Mouse (Mus musculus): ENCODE results near the gene Il17c.
A peak's percentile ranks its signal among the peaks of the same experiment; 100 is the strongest.

The Il17c gene

GRCm38 (mm10) chr8:122430646-122431045 is 8.8 kb downstream of the Il17c start:
- DNase-seq (ENCODE audit: low read depth): no peak

GRCm38 (mm10) chr8:122431694-122432442 is 10.0 kb downstream of the Il17c start:
- no peak for DNase-seq (ENCODE audit: low read depth)

GRCm38 (mm10) chr8:122432443-122433268 is 10.8 kb downstream of the Il17c start, which contains the start of gene Cyba:
Gene Cyba, minus strand, starts transcription at chr8:122432930.
- peak; percentile 35 for DNase-seq (ENCODE audit: low read depth)

- no peak for DNase-seq (ENCODE audit: low read depth)
Observed at GRCm38 (mm10) chr8:122433269-122433905, 11.6 kb downstream of the Il17c start.

- DNase-seq (ENCODE audit: low read depth): no peak
Observed at GRCm38 (mm10) chr8:122435375-122435774, 13.6 kb downstream of the Il17c start.

DNA sequence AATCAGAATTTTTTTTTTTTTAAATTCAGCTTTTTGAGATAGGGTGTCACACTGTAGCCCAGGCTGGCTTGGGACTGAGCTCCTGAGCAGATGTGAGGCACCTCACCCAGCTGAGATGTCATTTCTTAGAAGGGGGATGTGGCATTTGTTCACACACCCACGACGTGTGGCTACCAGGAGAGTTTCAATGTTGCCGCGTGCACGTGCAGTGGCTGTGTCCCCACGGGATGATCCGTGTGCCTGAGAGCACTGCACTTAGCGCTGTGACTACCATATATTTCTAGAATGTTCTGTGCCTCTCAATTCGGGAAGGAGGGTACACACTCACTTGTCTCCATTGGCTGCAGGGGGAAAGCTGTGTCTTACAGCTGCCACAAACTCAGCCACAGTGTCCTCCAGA is 14.3 kb downstream of the Il17c start:
- DNase-seq (ENCODE audit: low read depth): no peak

DNA sequence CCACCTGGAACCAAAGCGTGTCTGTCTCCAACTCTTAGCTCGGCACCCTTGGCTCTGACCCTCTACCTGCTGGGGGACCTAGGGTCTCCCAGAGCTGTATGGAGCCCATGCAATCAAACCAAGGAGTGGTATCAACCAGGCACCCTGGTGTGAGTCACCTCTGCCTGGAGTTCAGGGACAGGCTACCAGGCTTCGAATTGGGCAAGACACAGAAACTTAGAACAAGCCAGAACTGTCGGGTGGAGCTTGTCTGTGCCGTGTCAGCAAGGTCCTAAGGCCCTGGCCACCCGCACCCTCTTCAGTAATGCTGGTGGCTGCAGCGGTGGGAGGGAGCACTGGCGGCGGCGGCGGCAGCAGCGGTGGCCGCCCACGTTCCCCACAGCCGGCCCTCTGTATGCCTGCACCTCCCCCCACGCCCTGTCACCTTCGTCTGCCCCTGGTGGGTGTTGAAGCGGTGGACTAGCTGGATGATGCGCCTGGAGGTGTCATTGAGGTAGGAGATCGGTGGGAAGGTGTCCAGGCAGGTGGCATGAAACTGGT is 14.8 kb downstream of the Il17c start:
- no peak for DNase-seq (ENCODE audit: low read depth)

- no peak for DNase-seq (ENCODE audit: low read depth)
Observed at GRCm38 (mm10) chr8:122437708-122438331, 16.0 kb downstream of the Il17c start.

- no peak for DNase-seq (ENCODE audit: low read depth)
Observed at GRCm38 (mm10) chr8:122439336-122439735, 17.5 kb downstream of the Il17c start.

DNA sequence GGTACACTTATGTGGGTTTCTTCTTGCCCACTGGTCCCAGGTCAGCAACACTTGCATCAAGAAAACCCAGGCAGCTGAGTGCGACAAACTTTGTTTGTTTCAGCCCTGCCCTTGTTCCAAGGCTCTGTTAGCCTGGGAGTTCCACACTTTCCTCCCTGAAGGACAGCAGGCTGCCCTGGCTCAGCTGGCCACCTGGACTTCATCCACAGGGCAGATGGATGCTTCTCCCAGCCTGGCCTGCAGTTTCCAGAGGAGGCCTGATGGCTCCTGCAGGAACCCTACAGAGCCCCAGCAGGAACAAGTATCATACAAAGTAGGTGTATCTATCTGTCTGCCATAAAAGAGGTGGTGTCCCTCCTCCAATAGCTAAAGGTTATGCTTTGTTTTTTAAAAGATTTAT is 19.5 kb downstream of the Il17c start:
- DNase-seq (ENCODE audit: low read depth): no peak

DNA sequence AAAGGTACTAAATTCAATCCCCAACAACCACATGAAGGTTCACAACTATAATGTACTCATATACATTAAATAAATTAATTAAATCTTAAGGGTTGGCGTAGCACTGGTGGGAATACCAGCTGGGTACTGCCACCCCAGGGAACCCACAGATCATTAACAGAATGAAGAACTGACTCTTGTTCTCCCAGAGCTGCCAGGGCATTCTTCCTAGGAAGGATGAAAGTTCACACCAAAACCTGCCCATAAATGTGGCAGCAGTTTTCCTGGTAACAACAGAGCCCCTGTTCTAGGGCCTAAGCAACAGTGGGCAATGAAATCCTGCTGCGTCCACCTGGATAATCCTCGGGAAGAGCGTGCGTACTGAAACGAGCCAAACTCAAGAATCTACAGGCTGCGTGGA is 20.5 kb downstream of the Il17c start:
- DNase-seq (ENCODE audit: low read depth): no peak

DNA sequence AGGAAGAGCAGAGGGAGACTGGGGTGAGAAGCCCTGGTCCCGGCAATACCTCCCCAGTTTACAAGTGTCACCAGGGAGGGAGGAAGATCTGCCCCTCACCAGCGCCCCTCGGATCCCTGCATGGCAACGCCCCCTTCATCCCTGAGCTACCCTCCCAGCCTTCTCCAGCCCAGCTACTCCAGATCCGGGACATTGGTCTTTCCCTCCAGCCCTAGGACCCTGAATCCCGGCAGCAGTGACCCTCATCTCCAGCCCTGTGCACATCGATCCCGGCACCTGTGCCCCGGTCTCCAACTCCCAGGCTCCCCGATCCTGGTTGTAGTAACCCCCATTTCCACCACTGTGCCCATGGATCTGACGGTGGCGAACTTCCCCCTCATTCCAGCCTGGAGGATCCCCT is 21.0 kb downstream of the Il17c start:
- DNase-seq (ENCODE audit: low read depth): no peak

- DNase-seq (ENCODE audit: low read depth): peak; percentile 98
Observed at GRCm38 (mm10) chr8:122443262-122444006, 21.6 kb downstream of the Il17c start, which contains the start of gene Mvd. Gene Mvd, minus strand, starts transcription at chr8:122443422.

GRCm38 (mm10) chr8:122444058-122444748 is 22.4 kb downstream of the Il17c start:
- peak; percentile 77 for DNase-seq (ENCODE audit: low read depth)

- no peak for DNase-seq (ENCODE audit: low read depth)
Observed at GRCm38 (mm10) chr8:122445203-122445602, 23.4 kb downstream of the Il17c start.

DNA sequence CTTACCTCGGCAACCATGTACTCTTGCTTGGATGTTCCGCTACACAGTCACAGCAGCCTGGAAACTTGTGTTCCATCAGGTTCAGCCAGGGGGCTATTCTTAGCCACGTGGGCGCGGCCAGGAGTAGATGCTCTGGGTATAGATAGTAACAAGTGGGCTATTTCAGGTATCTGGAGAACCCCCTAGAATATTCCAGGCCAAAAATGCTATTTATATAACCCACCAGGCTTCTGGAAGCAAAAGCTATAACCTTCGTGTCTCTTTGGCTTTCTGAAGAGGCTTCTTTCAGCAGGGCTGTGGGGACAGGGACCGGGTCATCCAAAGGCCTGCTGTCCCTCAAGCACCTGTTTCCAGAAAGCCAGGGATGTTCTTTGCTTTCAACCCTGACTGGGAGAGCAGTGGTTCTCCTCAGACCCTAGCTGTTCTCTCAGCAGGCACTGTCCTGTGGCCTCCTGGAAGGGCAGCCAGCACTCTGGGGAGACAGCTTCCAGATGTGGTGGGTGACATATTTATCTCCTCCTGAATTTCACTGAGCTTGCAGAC is 29.4 kb downstream of the Il17c start:
- DNase-seq (ENCODE audit: low read depth): no peak

- DNase-seq (ENCODE audit: low read depth): no peak
Observed at GRCm38 (mm10) chr8:122452154-122452553, 30.3 kb downstream of the Il17c start.

DNA sequence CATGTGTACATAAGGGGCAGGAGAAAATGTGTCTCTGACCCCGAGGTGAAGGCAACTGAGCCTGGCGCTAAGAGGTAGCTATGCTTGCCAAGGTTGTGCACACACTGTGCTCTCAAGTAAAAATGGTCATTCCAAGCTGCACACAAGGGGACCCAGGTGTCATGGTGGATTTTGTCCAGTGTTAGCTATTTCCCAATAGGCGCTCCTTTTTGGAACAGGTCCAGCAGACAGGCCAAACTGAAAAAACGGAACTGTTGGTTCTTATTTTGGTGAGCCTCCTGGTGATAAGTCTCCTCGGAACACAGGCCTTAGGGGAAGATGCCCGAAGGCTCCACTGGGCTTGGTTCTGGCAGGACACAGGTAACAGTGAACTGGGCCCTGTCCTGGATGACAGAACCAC is 32.6 kb downstream of the Il17c start:
- DNase-seq (ENCODE audit: low read depth): no peak

DNA sequence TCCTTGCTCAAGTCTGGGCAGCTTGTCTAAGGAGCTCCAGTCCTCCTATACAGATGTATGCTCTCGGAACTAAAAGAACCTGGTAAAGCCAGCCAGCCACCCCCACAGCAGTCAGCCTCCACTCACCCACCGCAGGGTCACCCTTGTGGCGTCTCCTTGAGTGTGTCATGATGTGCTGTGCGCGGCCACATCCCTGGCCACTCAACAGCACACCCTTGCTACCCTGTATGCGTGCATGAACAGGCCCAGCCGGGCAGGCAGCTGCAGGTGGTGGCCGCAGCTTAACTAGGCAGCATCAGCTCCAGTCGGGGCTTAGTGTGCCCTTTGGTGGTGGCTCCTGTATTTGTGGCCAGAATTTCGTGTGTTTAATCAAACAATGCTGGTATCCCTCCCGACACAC is 35.4 kb downstream of the Il17c start:
- no peak for DNase-seq (ENCODE audit: low read depth)

GRCm38 (mm10) chr8:122459218-122459900 is 37.5 kb downstream of the Il17c start:
- DNase-seq (ENCODE audit: low read depth): no peak

All from c-Kit-positive CD71-positive TER-119-negative erythroid progenitor cells, embryonic 14.5 days (primary cell).